Mouse (Mus musculus): ENCODE measurements around the gene Scrn1.

The Scrn1 gene

DNA sequence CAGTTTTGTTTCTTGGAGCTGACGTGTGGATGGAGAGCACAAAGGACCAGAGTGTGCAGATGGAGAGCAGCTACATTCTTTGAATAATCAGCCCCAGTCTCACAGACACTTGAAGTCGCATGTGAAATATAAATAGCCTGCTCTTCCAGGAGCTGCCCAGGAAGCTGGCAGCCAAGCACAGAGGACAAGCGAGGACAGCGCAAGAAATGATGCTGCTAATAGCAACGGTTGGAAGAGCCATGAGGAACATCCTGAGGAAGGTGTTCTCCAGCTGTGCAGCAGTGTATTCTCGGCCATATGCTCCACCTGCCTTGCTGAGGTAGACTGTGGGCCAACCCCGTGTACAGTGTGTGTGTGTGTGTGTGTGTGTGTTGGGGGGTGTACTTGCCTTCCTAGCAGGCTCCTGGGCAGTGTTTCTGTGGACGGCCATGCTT, 35.2 kb downstream of the Scrn1 start:
- DNase-seq (ENCODE audit: low read depth in 1 of 2, low spot score in 2 of 2), result no peak

DNA sequence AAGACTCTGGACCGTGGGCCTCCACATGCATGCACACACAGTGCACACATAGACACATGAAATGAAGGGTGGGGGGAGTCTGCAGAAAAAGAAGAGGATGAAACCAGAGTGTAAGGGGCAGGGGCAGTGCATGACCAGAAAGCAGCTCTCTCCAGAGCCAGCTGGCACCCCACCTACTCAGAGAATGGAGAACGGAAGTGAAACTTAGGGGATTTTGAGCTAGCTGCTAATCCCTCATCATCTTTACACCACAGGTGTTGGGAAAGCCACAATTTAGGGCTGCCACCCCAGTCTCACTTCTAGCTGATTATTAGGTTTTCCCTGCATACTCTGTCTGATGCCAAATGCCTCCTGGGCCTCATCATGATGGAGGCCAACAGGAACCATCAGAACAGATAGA, 36.1 kb downstream of the Scrn1 start:
- no peak for DNase-seq (ENCODE audit: low read depth in 1 of 2, low spot score in 2 of 2)

DNA sequence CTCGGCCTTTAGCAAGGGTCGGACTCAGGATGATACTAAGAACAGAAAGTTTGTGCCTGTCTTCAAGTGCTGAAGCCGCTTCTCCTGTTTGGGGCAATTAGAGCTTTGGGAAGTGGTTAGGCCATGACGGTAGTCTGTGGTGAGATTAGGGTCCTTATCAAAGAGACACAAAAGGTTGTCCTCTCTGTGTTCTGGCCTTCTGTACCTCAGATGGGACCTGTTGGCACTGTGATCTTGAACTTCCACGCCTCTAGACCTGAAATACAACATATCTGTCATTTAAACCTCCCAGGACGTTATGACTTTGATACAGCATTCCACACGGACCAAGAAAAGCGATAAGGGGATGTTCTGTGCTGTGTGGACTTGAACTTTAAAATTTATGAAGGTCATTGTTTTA, 37.6 kb downstream of the Scrn1 start:
- no peak for DNase-seq (ENCODE audit: low read depth in 1 of 2, low spot score in 2 of 2)

DNA sequence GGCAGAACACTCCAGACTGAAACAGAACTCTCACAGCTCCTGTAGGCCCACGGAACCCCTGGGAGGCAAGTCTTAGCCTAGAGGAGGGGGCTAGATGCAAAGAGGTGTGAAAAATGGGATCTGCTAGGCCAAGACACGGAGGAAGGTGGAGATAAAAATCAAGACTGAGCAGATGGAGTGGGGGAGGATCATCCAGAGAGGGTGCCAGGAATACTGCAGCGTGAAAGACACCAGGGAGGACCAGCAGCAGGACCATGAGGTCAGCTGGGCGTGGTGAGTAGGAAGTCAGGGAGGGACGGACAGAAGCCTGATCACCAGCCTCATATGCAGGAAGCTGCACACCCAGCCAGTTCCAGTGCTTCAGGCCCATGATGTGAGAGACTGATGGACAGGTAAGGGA, 47.5 kb downstream of the Scrn1 start:
- DNase-seq (ENCODE audit: low read depth in 1 of 2, low spot score in 2 of 2), result no peak

DNA sequence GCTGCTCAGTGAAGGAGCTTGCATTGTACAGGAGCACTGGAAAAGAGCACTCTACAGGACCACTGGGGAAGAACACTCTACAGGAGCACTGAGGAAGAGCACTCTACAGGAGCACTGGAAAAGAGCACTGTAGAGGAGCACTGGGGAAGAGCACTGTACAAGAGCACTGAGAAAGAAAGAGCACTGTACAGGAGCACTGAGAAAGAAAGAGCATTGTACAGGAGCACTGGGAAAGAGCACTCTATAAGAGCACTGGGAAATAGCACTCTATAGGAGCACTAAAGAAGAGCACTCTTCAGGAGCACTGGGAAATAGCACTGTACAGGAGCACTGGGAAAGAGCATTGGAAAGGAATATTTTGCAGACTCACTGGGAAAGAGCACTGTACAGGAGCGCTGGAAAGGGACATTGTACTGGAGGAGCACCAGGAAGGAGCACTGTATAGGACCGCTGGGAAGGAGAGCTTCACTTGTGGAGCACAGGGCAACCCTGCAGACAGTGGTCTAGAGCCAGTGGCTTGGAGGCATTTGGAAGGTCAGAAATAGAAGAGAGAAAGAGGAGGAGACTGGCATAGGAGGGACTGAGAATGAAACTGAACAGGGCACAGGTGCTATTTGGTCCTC, 49.7 kb downstream of the Scrn1 start:
- DNase-seq (ENCODE audit: low read depth in 1 of 2, low spot score in 2 of 2), result no peak

DNA sequence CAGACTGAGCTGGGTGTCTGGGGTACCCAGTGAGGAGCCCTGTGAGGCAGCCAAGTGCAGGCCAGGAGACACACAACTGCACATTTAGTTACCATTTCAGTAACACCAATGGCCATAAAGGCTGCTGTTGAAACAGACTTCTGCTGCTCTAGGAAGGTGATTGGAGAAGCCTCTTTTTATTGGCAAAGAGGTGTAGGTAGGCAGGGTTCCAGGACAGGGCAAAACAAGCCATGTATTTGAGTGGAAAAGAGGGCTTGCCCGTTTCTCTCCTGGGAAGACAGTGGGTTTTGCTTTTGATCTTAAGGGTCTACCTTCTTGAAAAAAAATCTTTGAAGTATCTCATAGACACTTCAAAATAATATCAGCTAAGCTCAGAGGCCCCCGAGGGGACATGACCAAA, 54.0 kb downstream of the Scrn1 start:
- no peak for DNase-seq (ENCODE audit: low read depth in 1 of 2, low spot score in 2 of 2)

DNA sequence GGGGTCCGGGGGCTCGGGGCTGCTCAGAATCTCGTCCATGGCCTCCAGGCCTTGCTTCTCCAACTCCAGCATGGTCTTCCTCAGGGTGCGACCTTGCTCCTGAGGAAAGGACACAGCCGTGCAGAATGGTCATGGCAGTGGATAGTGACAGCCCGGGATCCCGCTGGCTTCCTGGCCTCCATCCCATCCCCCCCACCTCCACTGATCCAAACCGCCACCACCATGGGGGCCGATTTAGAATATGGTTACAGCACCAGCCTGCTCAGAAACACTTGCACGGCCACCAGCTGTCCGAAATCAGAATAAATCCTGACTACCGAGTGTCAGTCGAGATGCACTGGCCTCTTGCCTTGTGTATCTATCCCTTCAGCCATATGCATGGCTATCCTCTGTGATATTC, 57.0 kb downstream of the Scrn1 start:
- no peak for DNase-seq (ENCODE audit: low read depth in 1 of 2, low spot score in 2 of 2)

DNA sequence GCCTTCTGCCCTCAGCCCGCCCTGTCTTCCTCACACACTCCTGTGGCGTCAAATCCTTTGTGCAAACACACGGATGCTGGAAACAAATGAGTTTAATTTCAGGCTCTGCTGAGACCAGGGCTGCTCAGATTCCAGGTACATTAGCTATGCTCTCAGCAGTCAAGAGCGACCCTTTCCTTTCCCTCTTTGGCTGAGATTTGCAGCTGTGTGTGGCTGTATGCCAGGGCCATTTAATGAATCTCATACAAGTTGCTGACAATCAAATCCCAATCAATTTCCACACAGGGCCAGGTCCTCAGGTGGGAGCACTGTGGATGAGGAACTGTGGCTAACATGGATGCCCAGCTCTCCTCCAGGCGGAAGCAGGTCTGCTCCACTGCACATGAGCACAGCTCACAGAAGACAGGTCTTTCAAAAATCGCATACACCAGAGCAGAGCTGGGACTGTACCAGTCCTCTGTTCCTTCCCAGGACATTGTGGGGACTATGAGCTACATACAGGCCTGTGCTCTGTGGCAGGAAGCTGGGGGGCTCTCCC, 58.0 kb downstream of the Scrn1 start:
- DNase-seq (ENCODE audit: low read depth in 1 of 2, low spot score in 2 of 2), result no peak

DNA sequence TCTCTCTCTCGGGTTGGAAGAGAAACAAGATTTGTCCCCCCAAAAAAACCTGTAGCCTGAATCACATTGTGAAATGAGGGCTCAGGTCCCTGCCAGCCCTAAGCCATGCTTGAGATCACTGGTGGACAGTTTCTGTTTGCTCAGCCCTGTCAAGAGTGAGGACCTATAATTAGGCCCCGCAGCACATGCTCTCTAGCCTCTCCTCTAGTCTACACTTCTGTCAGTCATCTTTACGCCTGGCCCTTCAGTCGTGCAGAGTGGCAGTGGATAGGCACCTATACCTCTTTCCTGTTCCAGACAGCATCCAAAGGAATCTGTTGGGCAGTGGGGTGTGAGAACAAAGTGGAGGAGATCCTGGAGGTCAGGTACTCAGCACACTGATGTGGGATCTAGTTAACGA, 58.5 kb downstream of the Scrn1 start:
- DNase-seq (ENCODE audit: low read depth in 1 of 2, low spot score in 2 of 2), result no peak

DNA sequence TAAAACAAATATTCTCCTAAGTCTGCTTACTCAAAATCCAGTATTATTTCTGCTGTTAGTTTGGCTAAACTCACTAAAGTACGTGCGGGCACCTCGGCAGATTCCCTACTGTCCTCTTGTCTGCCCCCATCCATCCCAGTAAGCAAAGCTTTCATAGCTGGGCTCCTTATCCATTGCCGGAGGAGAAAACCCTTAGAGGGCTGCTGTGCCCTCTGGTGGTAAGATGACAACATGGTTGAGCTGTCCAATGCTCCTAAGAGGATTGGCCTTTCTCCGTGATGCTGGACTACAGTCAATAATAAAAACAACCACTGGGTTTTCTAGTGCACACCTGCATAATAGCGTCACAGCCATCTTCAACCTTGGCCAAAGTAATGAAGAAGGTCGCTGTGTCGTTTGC, 59.3 kb downstream of the Scrn1 start:
- no peak for DNase-seq (ENCODE audit: low read depth in 1 of 2, low spot score in 2 of 2)

DNA sequence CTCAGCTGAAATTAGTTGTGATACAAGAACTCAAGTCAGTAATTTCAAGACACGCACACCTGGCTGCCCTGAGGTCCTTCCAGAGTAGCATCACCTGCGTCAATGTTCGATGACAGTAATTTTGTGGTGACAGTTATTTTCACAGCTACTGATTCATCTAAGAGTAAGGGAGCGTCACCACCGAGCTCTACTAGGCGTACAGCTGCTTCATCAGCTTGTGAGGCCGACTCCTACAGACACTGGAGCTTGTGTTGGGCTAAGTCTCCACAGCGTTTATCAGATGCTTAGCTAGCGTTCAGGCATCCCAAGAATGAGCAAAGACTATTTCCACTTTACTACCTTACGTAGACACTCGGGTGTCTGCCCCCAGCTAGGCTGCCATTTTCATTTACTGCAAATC, 60.0 kb downstream of the Scrn1 start:
- no peak for DNase-seq (ENCODE audit: low read depth in 1 of 2, low spot score in 2 of 2)

DNA sequence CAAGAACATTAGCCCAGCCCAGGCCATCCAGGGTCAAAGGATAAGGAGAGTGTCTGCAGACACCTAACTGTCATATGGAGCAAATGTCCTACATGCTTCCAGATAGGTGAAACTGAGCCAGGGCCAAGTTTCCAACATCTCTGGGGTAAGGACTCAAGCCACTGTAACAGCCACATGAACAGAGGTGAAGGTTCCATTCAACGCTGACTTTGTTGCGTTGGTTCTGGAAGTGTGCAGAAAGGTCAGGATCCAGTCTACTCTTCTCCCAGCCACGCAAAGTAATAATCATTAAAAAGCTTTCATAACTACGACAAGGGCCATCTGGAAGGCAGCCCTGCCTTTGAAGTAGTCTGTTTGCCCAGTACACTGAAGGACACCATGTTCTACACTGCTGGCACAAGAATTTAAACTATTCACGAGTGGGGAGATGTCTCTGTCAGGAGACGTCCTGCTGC, 63.6 kb downstream of the Scrn1 start:
- no peak for DNase-seq (ENCODE audit: low read depth in 1 of 2, low spot score in 2 of 2)

DNA sequence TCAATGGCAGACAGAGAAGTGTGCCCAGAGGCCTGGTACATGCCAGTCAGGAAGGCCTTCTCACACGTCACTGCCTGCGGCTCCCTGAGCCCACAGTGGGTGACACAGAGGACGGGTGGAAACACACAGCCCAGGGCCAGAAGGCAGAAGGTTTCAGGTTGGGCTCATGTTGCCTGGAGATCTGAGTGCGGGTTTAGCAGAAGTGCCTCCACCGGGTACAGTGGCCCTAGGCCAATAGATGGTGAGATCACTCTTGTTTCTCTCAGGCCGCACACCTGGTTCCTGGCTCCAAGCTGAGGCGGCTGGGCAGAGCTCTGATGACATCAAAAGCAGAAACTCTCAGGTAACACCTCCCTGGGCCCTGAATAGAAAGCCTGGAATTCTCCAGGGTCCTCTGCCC, 70.1 kb downstream of the Scrn1 start:
- no peak for DNase-seq (ENCODE audit: low read depth in 1 of 2, low spot score in 2 of 2)

DNA sequence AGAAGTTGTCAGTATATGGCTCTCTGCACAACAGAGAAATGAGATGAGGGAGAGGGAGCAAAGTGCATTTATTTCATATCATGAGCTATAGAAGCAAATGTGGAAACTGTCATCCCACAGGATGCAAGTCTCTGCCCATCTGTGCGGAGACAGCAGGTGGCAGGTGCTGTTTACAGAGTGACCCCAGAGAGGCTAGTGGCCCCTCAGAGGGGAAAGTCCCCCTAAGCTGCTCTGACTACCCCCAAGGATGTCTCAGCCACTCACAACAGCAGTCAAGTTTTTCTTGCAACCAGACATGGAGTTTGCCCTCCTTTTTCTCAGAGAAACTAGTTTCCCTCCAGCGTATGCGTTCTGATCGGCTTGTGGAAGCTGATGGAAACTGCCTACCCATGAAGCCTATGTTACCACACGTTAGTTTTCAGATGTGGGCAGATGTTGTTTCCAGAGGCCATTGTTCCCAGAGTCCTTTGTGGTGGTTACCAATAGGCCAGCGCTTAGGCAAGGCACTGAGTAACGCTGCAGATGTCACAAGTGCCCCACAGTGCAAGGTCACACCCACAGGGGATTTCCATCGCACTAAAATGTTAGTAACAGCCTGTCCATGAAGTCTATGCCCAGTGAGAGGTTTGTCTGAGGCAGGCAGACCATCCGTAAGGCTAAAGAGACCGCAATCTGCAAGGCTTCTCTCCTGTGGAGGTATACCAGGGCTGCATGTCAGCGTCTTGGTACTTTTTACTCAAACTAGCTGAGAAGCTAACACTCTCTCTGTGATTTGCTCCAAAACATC, 71.5 kb downstream of the Scrn1 start:
- DNase-seq (ENCODE audit: low read depth in 1 of 2, low spot score in 2 of 2), result no peak

DNA sequence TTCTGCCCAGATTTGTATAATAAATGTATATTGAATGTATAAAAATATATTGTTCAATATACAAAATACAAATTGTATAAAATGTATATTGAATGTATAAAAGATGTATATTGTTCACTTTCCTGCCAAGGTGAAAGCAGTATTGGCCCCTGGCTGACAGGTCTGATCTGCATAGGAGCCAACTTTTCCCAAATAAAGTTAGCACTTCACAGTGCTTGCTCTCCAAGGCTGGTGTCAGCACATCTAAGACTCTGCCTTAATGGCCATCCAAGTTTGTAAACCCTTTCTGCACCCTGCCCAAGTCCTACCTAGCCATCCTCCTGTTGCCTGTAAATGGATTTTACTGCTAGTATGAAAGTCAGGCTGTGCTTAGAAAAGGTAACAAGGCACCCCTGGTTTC, 72.2 kb downstream of the Scrn1 start:
- no peak for DNase-seq (ENCODE audit: low read depth in 1 of 2, low spot score in 2 of 2)

DNA sequence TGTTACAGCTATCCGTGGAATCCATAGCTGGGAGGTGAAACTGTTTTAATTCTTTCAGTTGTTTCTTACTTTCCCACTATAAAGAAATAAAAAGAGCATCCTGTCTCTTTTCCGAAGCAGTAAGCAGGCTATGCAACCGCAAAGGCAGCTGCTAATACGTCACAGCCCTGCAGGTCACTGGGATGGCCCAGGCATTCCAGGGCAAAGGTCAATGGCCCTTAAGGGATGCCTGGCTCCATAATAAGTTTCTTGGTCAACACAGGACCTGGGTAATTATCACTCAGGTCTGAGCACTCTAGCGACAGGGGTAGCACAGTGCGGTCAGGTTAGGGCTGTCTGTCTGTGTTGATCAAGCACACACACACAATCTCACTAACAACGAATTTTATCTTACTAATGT, 75.2 kb downstream of the Scrn1 start:
- no peak for DNase-seq (ENCODE audit: low read depth in 1 of 2, low spot score in 2 of 2)

DNA sequence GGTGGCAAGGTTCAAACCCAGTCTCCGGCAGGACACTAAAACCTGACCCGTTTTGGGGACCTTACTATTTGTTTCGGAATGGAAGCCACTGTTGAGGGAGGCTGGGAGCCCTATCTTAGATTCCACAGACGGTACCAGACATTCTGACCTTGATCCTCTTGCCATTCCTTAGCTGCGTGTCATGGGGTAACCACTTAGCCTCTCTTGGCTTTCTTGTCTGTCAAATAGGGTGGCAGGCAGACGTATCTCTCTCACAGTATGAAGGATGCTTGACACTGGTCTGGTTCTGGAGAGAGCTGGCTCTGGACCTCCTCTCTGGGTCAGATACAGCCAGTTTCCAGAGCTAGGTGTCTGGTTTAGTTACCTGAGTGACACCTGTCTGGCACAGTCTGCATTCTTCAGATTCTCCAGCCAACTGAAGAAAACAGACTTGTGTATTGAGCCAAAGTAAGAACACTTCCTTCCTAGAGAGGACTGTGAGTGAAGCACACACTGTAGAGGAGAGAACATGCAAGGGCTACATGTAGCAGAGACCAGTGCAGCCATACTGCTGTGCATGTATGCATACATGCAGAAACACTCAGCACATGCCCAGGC, 80.2 kb downstream of the Scrn1 start:
- DNase-seq (ENCODE audit: low read depth in 1 of 2, low spot score in 2 of 2), result no peak

DNA sequence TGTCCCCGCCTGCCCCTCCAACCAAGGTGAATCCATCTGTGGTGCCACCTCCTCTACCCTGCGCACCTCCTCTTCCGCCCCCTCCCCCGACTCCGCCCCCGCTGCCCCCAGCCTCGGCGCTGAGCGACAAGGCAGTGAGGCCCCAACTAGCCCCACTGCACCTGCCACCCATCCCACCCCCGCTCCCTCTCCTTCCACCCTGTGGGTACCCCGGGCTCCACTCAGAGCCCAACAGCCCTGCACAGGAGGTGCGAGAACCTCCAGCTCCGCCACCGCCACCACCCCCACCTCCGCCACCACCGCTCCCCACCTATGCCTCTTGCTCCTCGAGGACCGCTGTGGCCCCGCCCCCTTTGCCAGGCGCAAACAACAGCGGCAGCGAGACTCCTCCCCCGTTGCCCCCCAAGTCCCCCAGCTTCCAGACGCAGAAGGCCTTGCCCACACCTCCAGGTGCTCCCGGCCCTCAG, 80.8 kb downstream of the Scrn1 start:
- DNase-seq (ENCODE audit: low read depth in 1 of 2, low spot score in 2 of 2), result no peak

DNA sequence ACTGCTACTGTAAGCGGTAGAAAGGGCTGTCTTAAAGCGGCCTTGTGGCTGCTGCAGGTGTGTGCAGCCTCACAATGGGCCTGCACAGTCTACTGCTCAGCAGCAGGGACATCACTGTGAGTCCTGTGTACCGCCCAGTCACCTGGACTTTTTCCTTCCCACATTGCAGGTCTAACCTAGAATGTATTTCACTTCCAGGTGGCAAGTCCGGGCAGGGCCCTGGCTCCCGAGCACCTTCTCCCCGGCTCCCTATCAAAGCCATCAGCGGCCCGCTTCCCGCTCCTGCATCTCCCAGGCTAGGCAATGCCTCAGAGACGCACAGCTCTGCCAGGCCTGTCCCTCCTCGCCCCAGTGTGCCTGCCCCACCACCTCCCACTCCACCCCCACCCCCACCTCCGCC, 81.3 kb downstream of the Scrn1 start:
- DNase-seq (ENCODE audit: low read depth in 1 of 2, low spot score in 2 of 2), result no peak

DNA sequence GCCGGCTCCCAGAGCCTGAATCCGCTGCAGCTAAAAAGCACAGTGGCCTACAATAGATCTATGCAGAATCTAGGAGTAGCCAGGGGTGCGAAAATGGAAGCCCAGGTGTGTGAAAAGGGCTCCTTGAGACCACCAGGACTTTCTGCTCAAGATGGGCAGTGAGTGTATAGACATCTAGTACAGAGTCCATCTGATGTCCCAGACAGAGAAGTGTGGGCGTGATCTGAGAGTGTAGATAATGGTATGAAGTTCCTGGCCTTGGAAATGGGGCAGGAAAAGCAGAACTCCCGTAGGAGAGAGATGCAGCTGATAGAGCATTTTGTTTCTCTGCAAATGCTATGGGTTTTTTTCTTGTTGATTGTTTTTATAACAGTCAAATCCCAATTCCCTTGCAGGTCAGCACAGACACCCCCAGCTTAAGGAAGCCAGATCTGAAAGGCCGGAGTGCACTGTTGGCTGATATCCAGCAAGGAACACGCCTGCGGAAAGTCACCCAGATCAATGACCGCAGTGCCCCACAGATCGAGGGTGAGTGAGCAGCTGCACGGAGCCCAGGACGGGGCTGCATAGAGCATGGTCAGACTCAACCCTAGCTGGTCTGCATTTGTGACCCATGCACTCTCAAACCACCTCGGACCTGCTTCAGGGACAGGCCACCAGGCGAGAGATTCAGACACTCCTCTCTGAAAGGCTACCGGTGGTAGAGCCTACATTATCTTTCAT, 84.7 kb downstream of the Scrn1 start:
- DNase-seq (ENCODE audit: low read depth in 1 of 2, low spot score in 2 of 2), result no peak

DNA sequence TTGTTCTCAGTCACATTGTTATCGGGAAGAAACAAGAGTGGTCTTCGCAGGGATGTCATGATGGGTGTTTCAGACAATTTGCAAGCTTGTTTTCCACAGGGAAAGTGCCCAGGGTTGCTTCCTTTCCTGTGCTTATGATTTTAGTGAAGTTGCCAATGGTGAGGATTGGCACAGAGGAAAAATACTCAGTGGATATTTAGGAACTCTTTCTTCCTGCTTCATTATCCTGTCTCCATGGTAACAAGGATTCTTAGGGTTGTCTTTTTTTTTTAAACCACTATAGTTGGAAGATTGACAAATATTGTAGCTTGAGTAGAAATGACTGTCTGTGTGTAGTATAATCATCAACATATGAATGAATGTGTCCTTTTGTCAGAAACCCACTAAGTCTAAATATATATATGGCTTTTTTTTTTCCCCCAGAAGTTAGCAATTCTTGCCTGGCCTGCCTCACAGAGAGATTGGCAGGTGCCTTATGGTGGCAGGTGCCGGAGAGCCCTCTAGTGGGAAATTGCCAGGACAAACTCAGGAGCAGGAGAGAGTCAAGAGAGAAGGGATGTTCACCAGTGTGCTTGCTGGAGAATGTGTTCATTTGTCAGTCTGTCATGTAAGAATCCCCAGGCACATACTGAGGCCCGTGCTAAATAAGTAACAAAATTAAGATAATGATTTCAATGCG, 87.5 kb downstream of the Scrn1 start:
- DNase-seq (ENCODE audit: low read depth in 1 of 2, low spot score in 2 of 2), result no peak
